Mouse (Mus musculus) urinary bladder, adult 18-20 months (tissue): Measurements from ENCODE around the gene Kcnip1.

ENCODE experiments used
- DNase-seq, 2 experiments: peaks; one replicate each; pipeline ENCODE4 v3.0.0; 2022; ENCODE audit warnings: low spot score in 2 of 2, mixed read lengths in 2 of 2

Kcnip1 gene

DNA sequence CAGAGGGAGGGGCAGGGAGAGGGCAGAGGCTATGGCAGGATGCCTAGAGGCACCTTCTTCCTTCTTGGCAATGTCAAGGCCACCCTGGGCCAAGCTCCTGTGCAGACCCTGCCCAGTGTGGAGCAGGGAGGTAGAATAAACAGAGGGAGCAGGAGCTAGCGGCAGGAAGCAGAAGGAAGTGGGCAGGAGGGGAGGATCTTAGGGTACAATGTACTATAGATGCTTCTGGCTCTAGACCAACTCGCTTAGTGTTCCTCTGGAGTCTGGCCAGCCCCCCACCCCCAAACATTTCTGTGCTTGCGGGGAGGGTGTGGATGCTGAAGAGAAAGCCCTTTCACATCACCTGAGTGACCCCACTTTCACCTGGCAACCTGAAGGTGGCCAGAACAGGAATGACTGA is 413.3 kb downstream of the Kcnip1 start:
- no peak for DNase-seq
